Mouse (Mus musculus) testis, adult 2 months (tissue): ENCODE data around the gene Oard1. TPM values are rescaled to one million over a fixed set of nuclear protein-coding genes. Genes with fewer than 3 reads are reported as not detected.

Experiments
- H3K27ac ChIP-seq: fragments of 200-500 bp; 2 replicates; pipeline ENCODE4 v1.5.1; 2012; ENCODE audit warnings: low read depth, low read length; ENCODE audit not compliant: control insufficient read depth, insufficient read depth
- H3K27me3 ChIP-seq: fragments of 200-500 bp; 2 replicates; pipeline ENCODE4 v1.6.1; 2012; ENCODE audit warnings: mild to moderate bottlenecking, low read length, moderate library complexity; ENCODE audit not compliant: control insufficient read depth, insufficient read depth
- H3K36me3 ChIP-seq: fragments of 200-500 bp; 2 replicates; pipeline ENCODE4 v1.6.1; 2012; ENCODE audit warnings: mild to moderate bottlenecking, low read length; ENCODE audit not compliant: control insufficient read depth, insufficient read depth
- H3K4me1 ChIP-seq: fragments of 200-500 bp; 2 replicates; pipeline ENCODE4 v1.6.1; 2012; ENCODE audit warnings: low read length; ENCODE audit not compliant: control insufficient read depth, insufficient read depth
- H3K4me3 ChIP-seq: fragments of 200-500 bp; 2 replicates; pipeline ENCODE4 v1.5.1; 2012; ENCODE audit warnings: low read depth, mild to moderate bottlenecking, low read length, moderate library complexity, mixed read lengths; ENCODE audit not compliant: control insufficient read depth
- CTCF ChIP-seq: fragments of 200-500 bp; IDR thresholded peaks from 2 replicates; pipeline ENCODE4 v1.5.1; 2012; ENCODE audit warnings: low read depth, mild to moderate bottlenecking, inconsistent platforms, low read length, moderate library complexity; ENCODE audit not compliant: control insufficient read depth, insufficient read depth, insufficient replicate concordance
- POLR2A ChIP-seq: fragments of 200-500 bp; IDR thresholded peaks from 2 replicates; pipeline ENCODE4 v1.6.1; 2012; ENCODE audit warnings: low read depth, mild to moderate bottlenecking, inconsistent platforms, low read length, moderate library complexity; ENCODE audit not compliant: control insufficient read depth
- polyA plus RNA-seq: library from polyadenylated mRNA; depleted of rRNA; stranded (reverse); fragments of >200 nt; gene quantifications from 2 replicates; pipeline ENCODE4 v1.2.3, GENCODE M21; 2012

The Oard1 gene
- polyA plus RNA-seq, 1 experiment, result 19.2 TPM

GRCm38 (mm10) chr17:48436487-48436886 lies 26.7 kb downstream of the Oard1 start:
- TF ChIP-seq POLR2A, result no peak
- TF ChIP-seq CTCF, result no peak
- Histone ChIP-seq H3K36me3 (no peaks in the 10 kb centered on the region), H3K4me3 (no peak overlapping the region), H3K4me1 (peaks cover 10% of the 10 kb centered on the region), H3K27me3 (no peaks in the 10 kb centered on the region), H3K27ac (no peak overlapping the region)

- H3K36me3 ChIP-seq, result no peaks in the 10 kb centered on the region
- TF ChIP-seq POLR2A (no peak), CTCF (no peak)
- H3K27me3 ChIP-seq, result no peaks in the 10 kb centered on the region
- peaks cover 8% of the 10 kb centered on the region for H3K4me1 ChIP-seq
- H3K4me3 ChIP-seq, result no peak overlapping the region
- no peak overlapping the region for H3K27ac ChIP-seq
Measured at GRCm38 (mm10) chr17:48437421-48437911, 27.7 kb downstream of the Oard1 start.

- H3K27ac ChIP-seq, result no peak overlapping the region
- H3K27me3 ChIP-seq, result no peaks in the 10 kb centered on the region
- TF ChIP-seq POLR2A (no peak), CTCF (no peak)
- no peaks in the 10 kb centered on the region for H3K36me3 ChIP-seq
- H3K4me1 ChIP-seq, result no peaks in the 10 kb centered on the region; the same call in 1 of the 2 replicates
- no peak overlapping the region for H3K4me3 ChIP-seq
Measured at GRCm38 (mm10) chr17:48442745-48443457, 33.1 kb downstream of the Oard1 start.

GRCm38 (mm10) chr17:48443542-48444145 lies 33.8 kb downstream of the Oard1 start:
- Histone ChIP-seq H3K4me3 (no peak overlapping the region), H3K27ac (no peak overlapping the region), H3K27me3 (no peaks in the 10 kb centered on the region), H3K36me3 (no peaks in the 10 kb centered on the region), H3K4me1 (no peaks in the 10 kb centered on the region; the same call in 1 of the 2 replicates)
- TF ChIP-seq POLR2A, result no peak
- TF ChIP-seq CTCF, result no peak

GRCm38 (mm10) chr17:48447675-48448074 lies 37.9 kb downstream of the Oard1 start:
- H3K27me3 ChIP-seq, result no peaks in the 10 kb centered on the region
- H3K4me3 ChIP-seq, result no peak overlapping the region
- no peaks in the 10 kb centered on the region; the same call in 1 of the 2 replicates for H3K4me1 ChIP-seq
- no peaks in the 10 kb centered on the region for H3K36me3 ChIP-seq
- H3K27ac ChIP-seq, result no peak overlapping the region
- no peak for TF ChIP-seq CTCF
- no peak for TF ChIP-seq POLR2A

GRCm38 (mm10) chr17:48450666-48451352 lies 41.0 kb downstream of the Oard1 start:
- no peak for TF ChIP-seq CTCF
- no peak for TF ChIP-seq POLR2A
- Histone ChIP-seq H3K4me3 (no peak overlapping the region), H3K36me3 (no peaks in the 10 kb centered on the region)

GRCm38 (mm10) chr17:48451353-48451675 lies 41.5 kb downstream of the Oard1 start, which contains the start of gene Tspo2:
TSS of gene Tspo2 (minus strand) at chr17:48451522.
- H3K27me3 ChIP-seq, result no peaks in the 10 kb centered on the region
- no peak within 1 kb of the TSS for H3K27ac ChIP-seq
- no peaks in the 10 kb centered on the region for H3K36me3 ChIP-seq
- no peak within 1 kb of the TSS for H3K4me3 ChIP-seq
- TF ChIP-seq CTCF (no peak), POLR2A (no peak)
- H3K4me1 ChIP-seq, result no peaks in the 10 kb centered on the region; the same call in 1 of the 2 replicates

More at GRCm38 (mm10) chr17:48450666-48451352, 41.0 kb downstream of the Oard1 start:
- Histone ChIP-seq H3K27ac (no peak overlapping the region), H3K27me3 (no peaks in the 10 kb centered on the region), H3K4me1 (no peaks in the 10 kb centered on the region; the same call in 1 of the 2 replicates)
